Mouse (Mus musculus): Measurements from ENCODE around the gene Angptl8. TPM values are rescaled to one million over a fixed set of nuclear protein-coding genes. Genes with fewer than 3 reads are reported as not detected.

Gene Angptl8
- total RNA-seq, 2 experiments from 2014 or later = not detected

DNA sequence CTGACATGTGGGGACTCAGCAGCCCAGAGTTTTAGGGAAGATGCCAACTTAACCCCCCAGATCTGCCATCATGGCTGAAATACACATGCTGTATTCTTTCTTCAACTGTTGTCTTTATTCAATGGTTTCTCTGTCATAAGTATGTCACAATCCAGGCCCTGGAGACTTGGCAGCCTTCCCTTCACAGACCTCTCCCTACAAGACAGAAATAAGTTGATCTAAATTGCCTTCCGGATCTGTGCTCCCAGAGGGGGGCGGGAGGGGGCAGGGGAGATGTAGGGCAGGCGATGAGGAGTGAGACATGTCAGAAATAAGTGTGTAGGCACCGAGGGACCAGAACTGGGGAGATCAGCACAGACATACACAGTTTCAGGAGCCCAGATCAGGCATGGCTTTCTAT lies 36.9 kb downstream of the Angptl8 start:
- DNase-seq = no peak
- intact Hi-C loops (cut with DNase I) = loop anchor here (5.0 kb wide), 1 partner anchor 185 kb away; no protein-coding TSS in a partner anchor

DNA sequence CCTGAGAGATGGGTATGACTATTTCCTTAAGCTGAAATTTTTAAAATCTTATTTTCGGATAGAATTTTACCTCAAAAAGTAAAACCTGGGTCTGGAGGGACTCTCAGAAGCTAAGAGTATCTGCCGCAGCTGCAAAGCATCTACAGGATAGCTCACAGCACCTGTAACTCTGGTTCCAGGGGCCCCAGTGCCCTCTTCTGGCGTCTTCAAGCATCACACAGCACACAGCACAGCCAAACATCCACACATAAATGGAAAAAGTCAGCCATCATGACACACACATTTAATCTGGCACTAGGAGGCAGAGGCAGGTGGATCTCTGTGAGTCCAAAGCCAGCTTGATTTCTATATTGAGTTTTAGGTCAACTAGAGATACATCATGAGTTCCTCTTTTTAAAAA lies 41.3 kb downstream of the Angptl8 start:
- DNase-seq = no peak
- intact Hi-C loops (cut with DNase I) = no loop called here

Small RNA genes lying within 50 kb of the gene (microRNA-seq; reads per million reads assigned to microRNA genes)
- gene Mir7083 = 7.7 to 22.6 reads per million in 2 experiments

Other genes with a start within 250 kb of the Angptl8 start
- 10 to 100 TPM; 49.4 to 50.7 TPM for gene Timm29, start 242.8 kb upstream of the Angptl8 start, total RNA-seq (2021)
- 1 to 10 TPM; 6.6 to 7.0 TPM for gene Yipf2, start 242.7 kb upstream of the Angptl8 start, total RNA-seq (2021)
- 10 to 100 TPM; 46.5 to 51.6 TPM for gene Smarca4, start 219.3 kb upstream of the Angptl8 start, total RNA-seq (2021)
- 1 to 10 TPM; 3.4 to 3.8 TPM for gene Ldlr, start 112.0 kb upstream of the Angptl8 start, total RNA-seq (2021)
- gene Spc24, start 75.2 kb upstream of the Angptl8 start, total RNA-seq (2021) = 1 to 10 TPM; 4.7 to 6.5 TPM
- 10 to 100 TPM; 52.6 to 53.3 TPM for gene Kank2, start 36.8 kb upstream of the Angptl8 start, total RNA-seq (2021)
- gene Dock6, start 17.1 kb downstream of the Angptl8 start, total RNA-seq (2021) = 10 to 100 TPM; 46.1 to 57.3 TPM
- gene Rab3d, start 82.7 kb downstream of the Angptl8 start, total RNA-seq (2021) = 1 to 10 TPM; 8.2 to 9.7 TPM
- 1 to 10 TPM; 1.1 to 1.6 TPM for gene Ccdc159, start 92.0 kb downstream of the Angptl8 start, total RNA-seq (2021)
- gene Tmem205, start 92.0 kb downstream of the Angptl8 start, total RNA-seq (2021) = 10 to 100 TPM; 22.7 to 27.6 TPM
- gene Plppr2, start 101.5 kb downstream of the Angptl8 start, total RNA-seq (2021) = 1 to 10 TPM; 1.8 to 2.0 TPM
- 1 to 10 TPM; 6.1 to 7.0 TPM for gene Swsap1, start 120.2 kb downstream of the Angptl8 start, total RNA-seq (2021)
- 1 to 10 TPM; 1.6 to 2.5 TPM for gene Epor, start 128.0 kb downstream of the Angptl8 start, total RNA-seq (2021)
- gene Rgl3, start 153.9 kb downstream of the Angptl8 start, total RNA-seq (2021) = 1 to 10 TPM; 1.0 to 1.3 TPM
- gene Ccdc151, start 167.1 kb downstream of the Angptl8 start, total RNA-seq (2021) = under 1 TPM in 1 of 2 experiments, not detected in 1; 0.17 TPM
- gene Prkcsh, start 167.3 kb downstream of the Angptl8 start, total RNA-seq (2021) = 10 to 100 TPM; 66.5 to 66.7 TPM
- gene Elavl3, start 216.5 kb downstream of the Angptl8 start, total RNA-seq (2021) = 1 to 10 TPM in 1 of 2 experiments, under 1 TPM in 1; 0.12 to 1.1 TPM
- not detected for gene Gm49318, start 235.7 kb downstream of the Angptl8 start, total RNA-seq (2021)
- 1 to 10 TPM; 5.3 to 6.4 TPM for gene Zfp653, start 235.9 kb downstream of the Angptl8 start, total RNA-seq (2021)
- 10 to 100 TPM; 91.7 to 91.8 TPM for gene Ecsit, start 249.9 kb downstream of the Angptl8 start, total RNA-seq (2021)